Mouse (Mus musculus): Measurements from ENCODE around the gene Tnrc6a.

Gene Tnrc6a

GRCm38 (mm10) chr7:123124735-123125181 is 1.1 kb downstream of the Tnrc6a start:
- ATAC-seq (ENCODE audit: low TSS enrichment), result no peak

GRCm38 (mm10) chr7:123126056-123126455 is 2.4 kb downstream of the Tnrc6a start:
- no peak for ATAC-seq (ENCODE audit: low TSS enrichment)

GRCm38 (mm10) chr7:123127301-123127700 is 3.6 kb downstream of the Tnrc6a start:
- no peak for ATAC-seq (ENCODE audit: low TSS enrichment)

- no peak for ATAC-seq (ENCODE audit: low TSS enrichment)
Observed at GRCm38 (mm10) chr7:123127981-123128380, 4.3 kb downstream of the Tnrc6a start.

GRCm38 (mm10) chr7:123129061-123129460 is 5.4 kb downstream of the Tnrc6a start:
- no peak for ATAC-seq (ENCODE audit: low TSS enrichment)

GRCm38 (mm10) chr7:123130198-123130597 is 6.5 kb downstream of the Tnrc6a start:
- peak; percentile 64; the same call in 1 of the 2 replicates for ATAC-seq (ENCODE audit: low TSS enrichment)

GRCm38 (mm10) chr7:123132401-123132800 is 8.7 kb downstream of the Tnrc6a start:
- no peak for ATAC-seq (ENCODE audit: low TSS enrichment)

- ATAC-seq (ENCODE audit: low TSS enrichment), result no peak
Observed at GRCm38 (mm10) chr7:123134876-123135275, 11.2 kb downstream of the Tnrc6a start.

GRCm38 (mm10) chr7:123135655-123136054 is 12.0 kb downstream of the Tnrc6a start:
- no peak for ATAC-seq (ENCODE audit: low TSS enrichment)

GRCm38 (mm10) chr7:123138001-123138400 is 14.3 kb downstream of the Tnrc6a start:
- no peak for ATAC-seq (ENCODE audit: low TSS enrichment)

GRCm38 (mm10) chr7:123146141-123146846 is 22.6 kb downstream of the Tnrc6a start:
- ATAC-seq (ENCODE audit: low TSS enrichment), result peak; percentile 87

GRCm38 (mm10) chr7:123147787-123148186 is 24.1 kb downstream of the Tnrc6a start:
- no peak for ATAC-seq (ENCODE audit: low TSS enrichment)

GRCm38 (mm10) chr7:123148935-123149334 is 25.2 kb downstream of the Tnrc6a start:
- no peak for ATAC-seq (ENCODE audit: low TSS enrichment)

GRCm38 (mm10) chr7:123162346-123162745 is 38.7 kb downstream of the Tnrc6a start:
- no peak for ATAC-seq (ENCODE audit: low TSS enrichment)

- no peak for ATAC-seq (ENCODE audit: low TSS enrichment)
Observed at GRCm38 (mm10) chr7:123167436-123167835, 43.8 kb downstream of the Tnrc6a start.

GRCm38 (mm10) chr7:123169618-123170017 is 45.9 kb downstream of the Tnrc6a start:
- no peak for ATAC-seq (ENCODE audit: low TSS enrichment)

- ATAC-seq (ENCODE audit: low TSS enrichment), result no peak
Observed at GRCm38 (mm10) chr7:123172101-123172500, 48.4 kb downstream of the Tnrc6a start.

GRCm38 (mm10) chr7:123177215-123177614 is 53.5 kb downstream of the Tnrc6a start:
- no peak for ATAC-seq (ENCODE audit: low TSS enrichment)

GRCm38 (mm10) chr7:123181787-123182701 is 58.4 kb downstream of the Tnrc6a start:
- ATAC-seq (ENCODE audit: low TSS enrichment), result no peak

- no peak for ATAC-seq (ENCODE audit: low TSS enrichment)
Observed at GRCm38 (mm10) chr7:123184891-123185290, 61.2 kb downstream of the Tnrc6a start.

- no peak for ATAC-seq (ENCODE audit: low TSS enrichment)
Observed at GRCm38 (mm10) chr7:123186463-123186862, 62.8 kb downstream of the Tnrc6a start.

GRCm38 (mm10) chr7:123187246-123187645 is 63.6 kb downstream of the Tnrc6a start:
- no peak for ATAC-seq (ENCODE audit: low TSS enrichment)

- ATAC-seq (ENCODE audit: low TSS enrichment), result 0 out of 2 replicates have a peak, but pooled peaks have one; percentile 17
Observed at GRCm38 (mm10) chr7:123188462-123188861, 64.8 kb downstream of the Tnrc6a start.

Data from frontal cortex, adult (tissue).